Mouse (Mus musculus): ENCODE results near the gene Gm10375. TPM values are rescaled to one million over a fixed set of nuclear protein-coding genes. Genes with fewer than 3 reads are reported as not detected.
"Not testable (repeated sequence)": the region's sequence is repeated elsewhere in the genome, so short reads cannot be mapped to it uniquely, and the experiment has no call there.

Gm10375 gene
- total RNA-seq (2017), result not detected in 3 replicates

- ATAC-seq (replicated peaks; ENCODE audit: insufficient number of reproducible peaks, low FRiP score, low TSS enrichment, poor library complexity, severe bottlenecking), result not testable (repeated sequence)
These were observed at the start of gene Gm10375 for GRCm38 (mm10) chr14:43607913-43608312. Gene Gm10375 (minus strand): TSS chr14:43608013.

- not testable (repeated sequence) for ATAC-seq (replicated peaks; ENCODE audit: insufficient number of reproducible peaks, low FRiP score, low TSS enrichment, poor library complexity, severe bottlenecking)
These were observed 28.8 kb downstream of the Gm10375 start, which contains the start of gene Gm17654 for GRCm38 (mm10) chr14:43579046-43579445. Gene Gm17654 (minus strand): TSS chr14:43579146.

GRCm38 (mm10) chr14:43577969-43578368, 29.8 kb downstream of the Gm10375 start:
- ATAC-seq (replicated peaks; ENCODE audit: insufficient number of reproducible peaks, low FRiP score, low TSS enrichment, poor library complexity, severe bottlenecking), result not testable (repeated sequence)

Other genes with a start within 250 kb of the Gm10375 start
- gene Gm8138, start 191.7 kb downstream of the Gm10375 start, total RNA-seq (2017), result not detected in 3 replicates
- gene Gm5799, start 64.4 kb downstream of the Gm10375 start, total RNA-seq (2017), result not detected in 3 replicates
- not detected in 3 replicates for gene Gm17654, start 28.9 kb downstream of the Gm10375 start, total RNA-seq (2017)
- gene Gm8165, start 69.2 kb upstream of the Gm10375 start, total RNA-seq (2017), result not detected in 3 replicates
- gene Gm7324, start 89.8 kb upstream of the Gm10375 start, total RNA-seq (2017), result 0.67 to 10.2 TPM (median 4.4 TPM) in 3 replicates
- gene Gm16506, start 119.5 kb upstream of the Gm10375 start, total RNA-seq (2017), result not detected in 3 replicates
- not detected in 3 replicates for gene Gm6526, start 139.9 kb upstream of the Gm10375 start, total RNA-seq (2017)
- not detected in 3 replicates for gene Gm8180, start 176.7 kb upstream of the Gm10375 start, total RNA-seq (2017)

All from monocyte, adult 5-6 weeks (primary cell).